Mouse (Mus musculus) liver, embryonic 11.5 days (tissue): ENCODE measurements around the gene 1110032A03Rik. TPM values are rescaled to one million over a fixed set of nuclear protein-coding genes. Genes with fewer than 3 reads are reported as not detected.

ENCODE experiments used
- ATAC-seq: fragments of 200-750 bp; cut with Nextera tagmentation; replicated peaks from 2 replicates; pipeline ENCODE4 v1.8.0; 2017; ENCODE audit warnings: moderate number of reproducible peaks, mild to moderate bottlenecking, moderate TSS enrichment, moderate library complexity; ENCODE audit not compliant: low FRiP score
- DNase-seq: peaks from one replicate; pipeline ENCODE4 v3.0.0-alpha.2; 2017; ENCODE audit warnings: low spot score
- H3K27ac ChIP-seq: fragments of 300-500 bp; sonication (generic); 2 replicates; pipeline ENCODE4 v1.5.1; 2014; ENCODE audit warnings: mild to moderate bottlenecking, low read depth, low read length, control low read depth
- H3K27me3 ChIP-seq: fragments of 300-500 bp; sonication (generic); replicated peaks from 2 replicates; pipeline ENCODE4 v1.6.1; 2014; ENCODE audit warnings: low read length, mixed read lengths; ENCODE audit not compliant: control insufficient read depth, insufficient read depth
- H3K36me3 ChIP-seq: fragments of 300-500 bp; sonication (generic); 2 replicates; pipeline ENCODE4 v1.6.1; 2014; ENCODE audit warnings: mild to moderate bottlenecking, low read length, moderate library complexity, mixed read lengths; ENCODE audit not compliant: control insufficient read depth, insufficient read depth
- H3K4me1 ChIP-seq: fragments of 300-500 bp; sonication (generic); replicated peaks from 2 replicates; pipeline ENCODE4 v1.6.1; 2014; ENCODE audit warnings: low read length, mixed read lengths; ENCODE audit not compliant: control insufficient read depth, insufficient read depth
- H3K4me2 ChIP-seq: fragments of 300-500 bp; sonication (generic); 2 replicates; pipeline ENCODE4 v1.6.1; 2014; ENCODE audit warnings: mild to moderate bottlenecking, control low read depth, moderate library complexity
- H3K4me3 ChIP-seq: fragments of 300-500 bp; sonication (generic); 2 replicates; pipeline ENCODE4 v1.5.1; 2014; ENCODE audit warnings: low read depth, low read length, control low read depth
- H3K9ac ChIP-seq: fragments of 300-500 bp; sonication (generic); 2 replicates; pipeline ENCODE4 v1.6.1; 2014; ENCODE audit warnings: low read depth, low read length, control low read depth
- H3K9me3 ChIP-seq: fragments of 300-500 bp; sonication (generic); 2 replicates; pipeline ENCODE4 v1.6.1; 2016; ENCODE audit warnings: low read length, inconsistent platforms, mixed read lengths; ENCODE audit not compliant: control insufficient read depth
- WGBS: fragments of 180-500 bp; shearing (Covaris S2); extraction: QIAGEN DNeasy Blood & Tissue Kit; methylation state at CpG from one replicate; pipeline ENCODE4 v1.1.7; 2014; 5-methylcytosine and 5-hydroxymethylcytosine counted together
- polyA plus RNA-seq: library from polyadenylated mRNA; unstranded; fragments of >200 nt; fragmentation: Nextera tagmentation; extraction: Ambion mirVana; gene quantifications from 2 replicates; pipeline ENCODE4 v1.2.1, GENCODE M21; 2014

Gene 1110032A03Rik
- polyA plus RNA-seq, 1 experiment from 2014 or later, result 17.5 TPM

- Histone ChIP-seq H3K4me2 (peak overlapping the region; percentile 86), H3K9ac (peak overlapping the region; percentile 76), H3K27ac (peak overlapping the region; percentile 91), H3K9me3 (no peaks in the 10 kb centered on the region), H3K4me3 (peak overlapping the region; percentile 64), H3K4me1 (peaks cover 8% of the 10 kb centered on the region; the same call in 1 of the 2 replicates), H3K27me3 (no peaks in the 10 kb centered on the region), H3K36me3 (no peaks in the 10 kb centered on the region)
- 4% methylated on average over 17 of the region's 17 CpGs for WGBS
- DNase-seq (no peak), ATAC-seq (peak; percentile 26)
Measured at GRCm38 (mm10) chr9:50767531-50768106, 7.7 kb downstream of the 1110032A03Rik start.

- Histone ChIP-seq H3K4me2 (no peak overlapping the region), H3K27me3 (no peaks in the 10 kb centered on the region), H3K9ac (no peak overlapping the region), H3K4me3 (no peak overlapping the region), H3K27ac (no peak overlapping the region), H3K9me3 (no peaks in the 10 kb centered on the region), H3K36me3 (no peaks in the 10 kb centered on the region), H3K4me1 (no peaks in the 10 kb centered on the region; the same call in 1 of the 2 replicates)
- WGBS, result 68% methylated on average over 1 of the region's 1 CpGs
- no peak for ATAC-seq
- no peak for DNase-seq
Measured at GRCm38 (mm10) chr9:50763331-50763730, 12.0 kb downstream of the 1110032A03Rik start.

GRCm38 (mm10) chr9:50761520-50762243, 13.6 kb downstream of the 1110032A03Rik start:
- H3K4me1 ChIP-seq, result no peaks in the 10 kb centered on the region
- H3K9me3 ChIP-seq, result no peaks in the 10 kb centered on the region
- H3K27ac ChIP-seq, result no peak overlapping the region
- H3K4me3 ChIP-seq, result no peak overlapping the region
- 66% methylated on average over 6 of the region's 6 CpGs for WGBS
- H3K36me3 ChIP-seq, result no peaks in the 10 kb centered on the region
- DNase-seq, result no peak
- H3K9ac ChIP-seq, result no peak overlapping the region
- H3K27me3 ChIP-seq, result no peaks in the 10 kb centered on the region
- no peak overlapping the region for H3K4me2 ChIP-seq
- ATAC-seq, result no peak

GRCm38 (mm10) chr9:50756711-50757110, 18.6 kb downstream of the 1110032A03Rik start:
- Histone ChIP-seq H3K27me3 (peaks cover 5% of the 10 kb centered on the region; the same call in 1 of the 2 replicates), H3K36me3 (no peaks in the 10 kb centered on the region), H3K4me2 (no peak overlapping the region), H3K4me3 (no peak overlapping the region), H3K27ac (no peak overlapping the region), H3K4me1 (0 out of 2 replicates have a peak, but pooled peaks cover 2% of the 10 kb centered on the region), H3K9ac (no peak overlapping the region), H3K9me3 (no peaks in the 10 kb centered on the region)
- 61% methylated on average over 5 of the region's 5 CpGs for WGBS
- ATAC-seq (no peak), DNase-seq (no peak)

GRCm38 (mm10) chr9:50753947-50754346, 21.4 kb downstream of the 1110032A03Rik start:
- ATAC-seq (no peak), DNase-seq (no peak)
- H3K9me3 ChIP-seq, result no peaks in the 10 kb centered on the region
- 0 out of 2 replicates have a peak, but pooled peaks cover 2% of the 10 kb centered on the region for H3K4me1 ChIP-seq
- no peaks in the 10 kb centered on the region for H3K36me3 ChIP-seq
- peaks cover 9% of the 10 kb centered on the region; the same call in 1 of the 2 replicates for H3K27me3 ChIP-seq
- no peak overlapping the region for H3K27ac ChIP-seq
- no peak overlapping the region for H3K4me2 ChIP-seq
- no peak overlapping the region for H3K4me3 ChIP-seq
- H3K9ac ChIP-seq, result no peak overlapping the region
- WGBS, result 40% methylated on average over 7 of the region's 7 CpGs

- no peaks in the 10 kb centered on the region for H3K36me3 ChIP-seq
- H3K4me1 ChIP-seq, result 0 out of 2 replicates have a peak, but pooled peaks cover 2% of the 10 kb centered on the region
- 72% methylated on average over 17 of the region's 17 CpGs for WGBS
- H3K9me3 ChIP-seq, result no peaks in the 10 kb centered on the region
- H3K27me3 ChIP-seq, result peaks cover 9% of the 10 kb centered on the region; the same call in 1 of the 2 replicates
- H3K4me2 ChIP-seq, result no peak overlapping the region; the same call in 1 of the 2 replicates
- DNase-seq (peak; percentile 30), ATAC-seq (no peak)
- no peak overlapping the region for H3K27ac ChIP-seq
- no peak overlapping the region for H3K9ac ChIP-seq
- H3K4me3 ChIP-seq, result no peak overlapping the region
Measured at GRCm38 (mm10) chr9:50752784-50753615, 22.3 kb downstream of the 1110032A03Rik start.

GRCm38 (mm10) chr9:50752054-50752602, 23.2 kb downstream of the 1110032A03Rik start, which contains the start of gene Hspb2:
Gene Hspb2 (minus strand): TSS chr9:50752354.
- no peak within 1 kb of the TSS for H3K27ac ChIP-seq
- 76% methylated on average over 14 of the region's 14 CpGs for WGBS
- H3K9ac ChIP-seq, result no peak within 1 kb of the TSS
- H3K27me3 ChIP-seq, result peaks cover 9% of the 10 kb centered on the region; the same call in 1 of the 2 replicates
- H3K36me3 ChIP-seq, result no peaks in the 10 kb centered on the region
- H3K4me2 ChIP-seq, result no peak within 1 kb of the TSS; the same call in 1 of the 2 replicates
- ATAC-seq (no peak), DNase-seq (peak; percentile 30)
- H3K4me1 ChIP-seq, result 0 out of 2 replicates have a peak, but pooled peaks cover 2% of the 10 kb centered on the region
- no peaks in the 10 kb centered on the region for H3K9me3 ChIP-seq
- no peak within 1 kb of the TSS for H3K4me3 ChIP-seq

- no peaks in the 10 kb centered on the region for H3K9me3 ChIP-seq
- H3K36me3 ChIP-seq, result no peaks in the 10 kb centered on the region
- H3K4me2 ChIP-seq, result no peak within 1 kb of the TSS
- 0 out of 2 replicates have a peak, but pooled peaks cover 2% of the 10 kb centered on the region for H3K4me1 ChIP-seq
- no peak within 1 kb of the TSS for H3K4me3 ChIP-seq
- peaks cover 9% of the 10 kb centered on the region; the same call in 1 of the 2 replicates for H3K27me3 ChIP-seq
- no peak within 1 kb of the TSS for H3K27ac ChIP-seq
- ATAC-seq (no peak), DNase-seq (peak; percentile 29)
- WGBS, result 60% methylated on average over 22 of the region's 22 CpGs
- no peak within 1 kb of the TSS for H3K9ac ChIP-seq
Measured at GRCm38 (mm10) chr9:50751323-50751722, 24.0 kb downstream of the 1110032A03Rik start, which contains the start of gene Cryab. Gene Cryab (plus strand): TSS chr9:50751325.
